Mouse (Mus musculus) retina, embryonic 14.5 days (tissue): Measurements from ENCODE around the gene Pqbp1.
A peak's percentile ranks its signal among the peaks of the same experiment; 100 is the strongest.

Source experiments
- DNase-seq: peaks from one replicate; pipeline ENCODE4 v3.0.0-alpha.2; 2015; ENCODE audit warnings: low spot score

The Pqbp1 gene

DNA sequence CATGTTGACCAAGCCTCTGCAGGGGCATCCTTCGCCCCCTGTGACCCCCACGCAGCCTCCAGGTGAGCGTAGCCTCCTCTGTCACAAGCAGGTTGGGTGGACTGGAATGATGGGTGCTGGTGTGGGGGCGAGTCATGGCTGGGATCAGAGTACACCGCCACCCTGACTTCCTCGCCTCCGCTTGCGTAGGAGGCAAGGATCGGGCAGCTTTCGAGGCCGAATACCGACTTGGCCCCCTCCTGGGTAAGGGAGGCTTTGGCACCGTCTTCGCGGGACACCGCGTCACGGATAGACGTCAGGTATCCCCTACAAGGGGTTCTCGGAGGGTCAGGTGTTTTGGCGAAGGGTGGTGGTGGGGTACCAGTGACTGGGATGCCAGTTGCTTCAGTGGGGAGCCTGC, 20.6 kb downstream of the Pqbp1 start:
- peak; percentile 3 for DNase-seq

- DNase-seq = peak; percentile 78
Observed at GRCm38 (mm10) chrX:7878007-7878419, 21.1 kb downstream of the Pqbp1 start, which contains the start of gene Pim2. Gene Pim2, plus strand, starts transcription at chrX:7878262.

DNA sequence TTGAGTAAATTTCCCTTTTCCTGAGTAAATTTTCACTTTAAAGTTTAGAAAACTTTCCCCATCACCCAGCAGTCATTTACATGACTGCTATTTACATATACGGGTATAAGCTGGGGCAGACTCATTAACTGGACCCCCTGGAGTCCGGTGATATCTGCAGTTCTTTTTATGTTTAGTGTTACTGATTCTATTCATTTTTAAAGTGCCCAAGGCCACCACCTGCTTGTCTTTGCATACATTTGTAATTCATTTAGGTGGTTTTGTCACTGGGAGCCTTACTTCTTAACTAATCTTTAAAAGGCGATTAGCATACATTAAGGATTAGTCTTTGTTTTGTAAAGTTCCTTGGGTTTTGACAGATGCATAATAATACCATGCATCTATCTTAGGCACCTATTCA, 29.2 kb downstream of the Pqbp1 start:
- DNase-seq = no peak

DNA sequence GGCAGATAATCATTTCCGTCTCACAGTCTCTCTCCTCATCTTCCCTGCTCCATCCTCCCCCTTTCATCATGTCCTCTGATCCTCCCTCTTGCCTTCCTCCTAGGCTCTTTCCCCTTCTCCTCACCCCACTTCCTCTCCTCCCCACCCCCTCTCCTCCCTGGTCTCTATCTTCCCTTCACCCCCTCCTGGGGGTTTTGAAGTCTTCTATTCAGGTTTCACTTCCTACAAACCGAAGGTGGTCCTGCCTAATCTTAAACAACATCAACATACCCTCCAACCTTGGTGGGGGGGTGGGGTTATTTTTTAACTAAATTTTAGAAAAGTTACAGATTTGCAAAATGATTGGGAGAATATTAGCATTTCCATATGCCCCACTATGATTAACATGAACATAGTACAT, 30.6 kb downstream of the Pqbp1 start:
- no peak for DNase-seq

GRCm38 (mm10) chrX:7867141-7867540, 31.9 kb downstream of the Pqbp1 start:
- DNase-seq = no peak

DNA sequence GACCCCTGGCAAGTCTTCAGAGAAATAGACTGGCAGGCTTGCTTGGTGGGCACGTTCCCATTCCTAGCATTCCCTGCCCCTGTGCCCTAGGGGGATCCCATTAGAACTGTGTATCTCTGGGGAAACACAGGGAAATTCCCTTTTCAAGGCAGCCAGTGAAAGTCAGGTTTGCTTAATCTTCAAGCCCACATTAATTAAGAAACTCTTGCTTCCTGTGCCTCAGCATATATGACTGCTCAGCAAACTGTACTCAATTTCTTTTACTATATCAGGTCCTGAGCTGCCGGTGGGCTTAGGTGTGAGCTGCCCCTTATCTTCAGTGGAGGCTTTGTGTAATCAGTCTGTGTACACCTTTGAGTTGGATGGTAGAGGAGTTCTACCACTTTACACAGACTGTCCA, 33.3 kb downstream of the Pqbp1 start:
- no peak for DNase-seq

DNA sequence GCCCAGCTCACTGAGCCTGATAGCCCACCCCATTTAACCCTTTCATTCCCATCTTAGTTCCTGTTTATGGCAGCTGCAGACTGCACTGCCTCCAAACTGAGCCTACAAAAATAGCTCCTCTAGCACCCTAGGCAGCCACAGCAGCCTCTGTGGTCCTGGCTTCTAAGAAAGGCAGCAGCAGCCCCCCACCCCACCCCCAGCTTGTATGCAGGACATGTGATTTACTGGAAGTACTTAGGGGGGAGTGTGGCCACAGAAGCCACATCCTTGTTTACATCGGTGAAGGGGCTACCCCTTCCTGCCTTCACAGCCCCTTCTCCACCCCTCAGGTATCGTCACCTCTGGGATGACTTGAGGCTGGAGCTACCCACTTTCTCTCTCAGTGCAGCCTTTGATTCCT, 33.7 kb downstream of the Pqbp1 start:
- no peak for DNase-seq

GRCm38 (mm10) chrX:7864551-7864950, 34.5 kb downstream of the Pqbp1 start:
- DNase-seq = no peak

DNA sequence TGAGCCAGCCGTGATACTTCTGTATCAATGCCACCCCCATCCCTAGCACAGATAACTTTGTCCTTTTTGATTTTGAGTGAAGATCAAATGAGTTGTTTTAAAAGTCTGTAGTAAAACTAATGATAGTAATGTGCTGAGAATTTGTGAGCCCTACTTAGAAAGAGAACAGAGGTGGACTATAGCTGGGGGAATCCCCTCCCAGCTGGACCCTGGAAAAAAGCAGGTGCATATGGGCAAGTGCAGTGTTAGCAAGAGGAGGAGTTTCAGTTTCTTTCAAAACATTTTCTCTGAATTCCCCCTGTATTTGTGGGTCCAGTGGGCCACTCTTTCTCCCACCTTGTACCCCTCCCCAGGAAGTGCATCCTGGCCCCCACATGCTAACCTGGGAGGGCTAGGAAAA, 35.9 kb downstream of the Pqbp1 start:
- DNase-seq = no peak

GRCm38 (mm10) chrX:7859191-7859753, 39.8 kb downstream of the Pqbp1 start:
- no peak for DNase-seq

- peak; percentile 63 for DNase-seq
Observed at GRCm38 (mm10) chrX:7854578-7854977, 44.5 kb downstream of the Pqbp1 start.

- no peak for DNase-seq
Observed at GRCm38 (mm10) chrX:7847845-7848244, 51.2 kb downstream of the Pqbp1 start.
